Mouse (Mus musculus): ENCODE results near the gene Stard10.
A peak's percentile ranks its signal among the peaks of the same experiment; 100 is the strongest.

Gene Stard10

DNA sequence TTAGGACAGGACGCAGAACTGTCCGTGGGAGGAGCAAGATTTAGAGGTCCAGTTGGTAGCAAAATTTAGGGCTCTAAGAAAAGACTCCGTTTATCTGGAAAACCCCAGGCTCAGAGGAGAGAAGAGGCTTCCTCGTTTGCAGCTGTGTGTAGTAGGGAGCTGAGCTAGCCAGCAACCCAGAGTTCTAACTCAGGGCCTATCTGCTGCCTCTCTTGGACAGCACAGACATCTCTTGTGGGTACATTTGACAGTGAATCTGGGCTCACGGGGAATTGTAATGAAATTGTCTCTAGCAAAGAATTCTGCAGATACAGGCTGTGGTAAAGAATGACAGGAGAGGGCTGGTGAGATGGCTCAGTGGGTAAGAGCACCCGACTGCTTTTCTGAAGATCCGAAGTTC lies 14.2 kb upstream of the Stard10 start:
- no peak for DNase-seq (ENCODE audit: extremely low spot score)

- no peak for DNase-seq (ENCODE audit: extremely low spot score)
Observed at GRCm38 (mm10) chr7:101306841-101307240, 10.0 kb upstream of the Stard10 start.

DNA sequence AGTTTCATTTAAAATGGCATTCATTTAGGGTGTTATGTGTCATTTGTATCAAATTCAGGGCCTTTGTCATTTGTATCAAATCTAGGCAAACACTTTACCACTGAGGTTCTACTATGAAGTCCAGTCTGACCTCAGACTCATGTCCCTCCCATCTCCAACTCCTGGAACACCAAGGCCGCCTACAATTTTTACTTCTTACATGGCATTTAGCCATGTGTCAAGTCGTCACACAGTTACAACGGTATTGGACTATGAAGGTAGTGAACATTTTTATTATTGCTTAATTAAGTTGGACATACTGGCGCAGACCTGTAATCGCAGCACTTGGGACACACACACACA lies 6.9 kb upstream of the Stard10 start:
- DNase-seq (ENCODE audit: extremely low spot score): no peak

- peak; percentile 98 for DNase-seq (ENCODE audit: extremely low spot score)
Observed at GRCm38 (mm10) chr7:101310327-101311028, 6.4 kb upstream of the Stard10 start.

DNA sequence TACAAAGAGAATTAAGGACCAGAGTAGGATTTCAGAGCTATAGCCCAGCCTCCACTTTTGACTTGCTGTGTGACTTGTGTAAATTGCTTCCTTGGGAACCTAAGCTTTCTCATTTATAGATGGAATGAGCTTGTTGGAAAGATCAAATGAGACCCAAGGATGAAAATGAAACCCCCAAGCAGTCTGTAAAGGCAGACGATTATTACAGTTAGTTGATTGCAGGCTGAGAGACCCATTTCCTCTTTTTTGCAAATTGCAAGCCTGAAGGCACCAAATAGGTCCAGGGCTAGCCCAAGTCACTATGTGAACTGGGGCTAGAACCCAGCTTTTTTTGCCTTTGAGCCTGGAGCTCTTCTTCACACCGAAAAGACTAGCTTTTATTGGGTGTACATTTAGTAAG lies 5.8 kb upstream of the Stard10 start:
- no peak for DNase-seq (ENCODE audit: extremely low spot score)

GRCm38 (mm10) chr7:101313033-101313432 lies 3.9 kb upstream of the Stard10 start:
- no peak for DNase-seq (ENCODE audit: extremely low spot score)

- no peak for DNase-seq (ENCODE audit: extremely low spot score)
Observed at GRCm38 (mm10) chr7:101314396-101314795, 2.5 kb upstream of the Stard10 start.

DNA sequence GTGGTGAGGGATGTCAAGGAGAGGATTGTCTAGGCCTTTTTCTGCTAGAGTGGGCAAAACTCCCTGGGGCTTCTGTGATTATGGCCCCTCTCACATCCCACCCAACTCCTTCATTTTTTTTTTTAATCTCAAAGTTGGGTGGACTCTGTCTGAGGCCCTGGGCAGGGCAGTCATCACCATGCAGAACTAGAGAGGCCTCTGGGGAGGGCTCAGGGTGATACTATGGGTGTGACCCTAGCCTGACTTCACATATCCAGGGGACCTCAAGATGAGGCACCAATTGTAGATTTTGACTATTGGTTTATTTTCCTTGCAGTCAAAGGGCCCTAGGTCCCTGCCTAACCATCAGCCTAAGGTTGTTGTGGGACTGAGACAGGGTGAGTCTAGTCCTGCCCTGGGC lies 1.2 kb upstream of the Stard10 start:
- DNase-seq (ENCODE audit: extremely low spot score): no peak

- DNase-seq (ENCODE audit: extremely low spot score): no peak
Observed at GRCm38 (mm10) chr7:101316591-101317001, 290 bp upstream of the Stard10 start.

DNA sequence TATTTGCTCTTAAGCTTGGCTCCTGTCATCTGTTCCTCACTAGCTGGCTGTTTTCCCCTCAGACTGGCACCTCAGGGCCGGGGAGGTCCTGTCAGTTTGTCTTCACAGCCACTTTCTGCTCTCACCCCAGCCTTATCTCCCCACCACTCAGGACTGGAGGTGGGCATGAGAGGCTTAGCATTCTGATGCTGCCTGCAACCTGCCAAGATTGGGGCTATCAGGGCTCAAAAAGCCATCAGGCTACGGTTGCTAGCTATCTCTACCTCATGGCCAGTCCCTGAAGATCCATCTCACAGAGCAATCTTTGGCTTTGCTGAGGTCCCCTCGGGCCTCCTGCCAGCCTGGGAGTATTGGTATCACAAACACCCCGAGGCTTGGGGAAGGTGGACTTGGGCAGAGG lies 2.0 kb downstream of the Stard10 start:
- DNase-seq (ENCODE audit: extremely low spot score): no peak

DNA sequence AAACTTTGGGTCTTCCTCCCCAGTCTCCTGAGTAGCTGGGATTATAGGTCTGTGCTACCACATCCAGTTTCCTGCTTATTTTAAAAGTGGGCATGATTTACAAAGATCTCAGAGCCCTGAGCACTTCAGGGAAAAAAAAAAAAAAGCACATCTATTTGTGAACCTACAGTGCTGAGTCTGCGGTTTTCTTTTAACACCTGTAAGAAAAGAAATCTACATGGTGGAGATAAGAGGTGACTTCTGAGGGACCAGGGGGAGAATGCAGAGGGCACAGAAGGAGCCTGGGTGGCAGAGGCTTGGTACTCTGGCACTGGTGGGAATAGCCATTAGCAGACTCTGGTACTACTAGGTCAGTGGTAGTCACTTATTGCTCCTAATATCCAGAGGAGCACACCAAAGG lies 2.9 kb downstream of the Stard10 start:
- no peak for DNase-seq (ENCODE audit: extremely low spot score)

DNA sequence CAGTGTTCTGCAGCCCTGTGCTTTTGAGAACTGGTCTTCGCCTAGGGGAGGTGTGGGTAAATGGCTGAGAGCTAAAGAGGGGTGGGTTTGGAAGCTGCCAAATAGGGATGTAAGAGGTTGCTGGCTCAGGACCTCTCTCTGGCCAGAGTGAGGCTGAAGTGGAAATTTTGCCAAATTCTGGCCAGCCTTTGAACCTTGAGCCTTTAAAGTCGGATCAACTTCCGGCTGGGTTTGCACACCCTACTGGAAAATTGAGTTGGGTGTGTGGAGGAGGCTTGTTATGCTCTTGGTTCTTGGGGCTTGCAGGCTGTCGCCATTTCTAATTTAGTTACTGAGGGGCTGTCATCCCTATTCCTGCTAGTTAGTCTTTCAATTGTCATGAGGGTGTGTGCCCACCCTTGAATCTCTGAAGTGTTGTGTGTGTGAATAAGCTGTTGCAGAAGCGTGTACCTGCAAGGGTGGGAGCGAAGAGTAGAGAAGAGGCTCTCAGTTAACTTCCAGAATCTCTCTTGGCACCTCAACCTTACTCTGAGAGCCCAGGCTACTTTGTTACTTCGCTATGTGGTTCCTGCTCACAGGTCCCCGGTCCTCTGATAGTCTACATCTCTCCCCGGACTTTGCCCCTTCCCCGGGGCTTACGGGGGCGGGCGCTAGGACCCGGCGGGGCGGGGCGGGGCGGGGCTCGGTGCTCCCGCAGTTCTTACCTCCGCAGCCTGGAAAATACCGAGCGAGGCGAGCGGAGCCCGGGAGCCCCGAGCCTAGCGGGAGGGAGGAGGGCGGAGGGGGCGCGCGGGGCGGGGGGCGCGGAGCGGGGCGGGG lies 3.7 kb downstream of the Stard10 start:
- peak; percentile 67 for DNase-seq (ENCODE audit: extremely low spot score)

DNA sequence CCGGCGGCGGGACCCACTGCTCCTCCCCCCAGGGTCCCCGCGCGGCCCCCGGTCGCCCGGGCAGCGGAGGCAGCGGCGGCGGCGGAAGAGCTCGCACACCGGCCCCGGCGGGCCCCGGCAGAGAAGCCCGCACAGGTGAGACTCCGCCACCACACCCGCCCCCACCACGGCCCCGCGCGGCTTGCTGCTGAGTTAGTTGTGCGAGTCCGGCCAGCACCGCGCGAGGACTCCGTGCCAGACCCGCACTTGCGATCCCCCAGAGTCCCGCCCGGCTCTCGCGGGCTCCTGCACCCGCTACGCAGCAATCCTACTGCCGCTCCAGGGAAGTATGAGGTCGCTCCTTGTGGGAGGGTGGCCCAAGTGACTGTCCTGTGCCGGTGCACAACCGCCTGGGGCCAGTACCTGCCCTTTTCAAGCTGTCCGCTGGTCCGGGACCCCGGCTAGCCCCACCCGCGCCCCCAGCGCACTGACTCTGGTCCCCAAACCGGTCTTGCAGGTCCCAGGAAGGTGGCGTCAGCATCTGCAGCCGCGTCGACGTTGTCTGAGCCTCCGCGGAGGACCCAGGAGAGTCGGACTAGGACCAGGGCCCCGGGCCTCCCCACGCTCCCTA lies 4.4 kb downstream of the Stard10 start:
- DNase-seq (ENCODE audit: extremely low spot score): peak; percentile 56

GRCm38 (mm10) chr7:101323141-101323594 lies 6.3 kb downstream of the Stard10 start:
- no peak for DNase-seq (ENCODE audit: extremely low spot score)

DNA sequence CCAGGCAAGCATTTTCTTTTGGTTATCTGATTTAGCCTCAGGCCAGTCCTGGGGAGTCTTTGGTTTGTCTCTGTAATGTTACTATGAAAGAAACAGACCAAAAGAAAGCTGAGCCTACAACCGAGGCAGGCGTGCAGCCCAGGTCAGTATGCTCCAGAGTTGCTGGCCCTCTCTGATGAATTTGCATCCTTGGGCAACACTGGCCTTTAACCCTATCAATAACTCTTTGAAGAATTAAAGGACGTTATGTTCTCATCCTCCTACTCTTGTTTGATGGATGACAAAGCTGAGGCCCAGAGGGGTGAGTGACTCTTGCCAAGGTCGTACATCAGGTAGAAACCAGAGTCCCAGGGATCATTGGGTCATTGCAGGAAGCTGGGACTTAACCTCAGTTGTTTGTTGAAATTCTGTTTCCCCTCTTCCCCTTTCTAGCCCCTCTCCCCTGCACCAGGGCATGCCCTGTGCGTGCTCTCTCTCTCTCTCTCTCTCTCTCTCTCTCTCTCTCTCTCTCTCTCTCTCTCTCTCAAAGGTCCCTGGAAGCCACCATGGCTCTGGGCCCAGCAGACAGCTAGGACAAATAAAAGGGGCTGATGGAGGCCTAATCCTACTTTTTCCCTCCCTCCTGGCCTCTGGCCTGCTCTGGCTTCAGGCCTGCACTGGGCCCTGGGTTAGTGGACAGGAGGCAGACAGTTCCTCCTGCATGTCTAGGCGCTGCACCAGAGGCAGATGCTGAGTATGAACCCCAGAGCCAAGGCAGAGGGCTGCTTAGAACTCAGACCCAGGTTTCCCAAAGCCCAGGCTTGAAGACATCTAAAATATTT lies 7.5 kb downstream of the Stard10 start:
- no peak for DNase-seq (ENCODE audit: extremely low spot score)

GRCm38 (mm10) chr7:101326006-101326405 lies 9.1 kb downstream of the Stard10 start:
- no peak for DNase-seq (ENCODE audit: extremely low spot score)

- DNase-seq (ENCODE audit: extremely low spot score): no peak
Observed at GRCm38 (mm10) chr7:101327263-101327662, 10.4 kb downstream of the Stard10 start.

GRCm38 (mm10) chr7:101327786-101328185 lies 10.9 kb downstream of the Stard10 start:
- DNase-seq (ENCODE audit: extremely low spot score): no peak

GRCm38 (mm10) chr7:101328621-101329158 lies 11.8 kb downstream of the Stard10 start:
- DNase-seq (ENCODE audit: extremely low spot score): no peak

DNA sequence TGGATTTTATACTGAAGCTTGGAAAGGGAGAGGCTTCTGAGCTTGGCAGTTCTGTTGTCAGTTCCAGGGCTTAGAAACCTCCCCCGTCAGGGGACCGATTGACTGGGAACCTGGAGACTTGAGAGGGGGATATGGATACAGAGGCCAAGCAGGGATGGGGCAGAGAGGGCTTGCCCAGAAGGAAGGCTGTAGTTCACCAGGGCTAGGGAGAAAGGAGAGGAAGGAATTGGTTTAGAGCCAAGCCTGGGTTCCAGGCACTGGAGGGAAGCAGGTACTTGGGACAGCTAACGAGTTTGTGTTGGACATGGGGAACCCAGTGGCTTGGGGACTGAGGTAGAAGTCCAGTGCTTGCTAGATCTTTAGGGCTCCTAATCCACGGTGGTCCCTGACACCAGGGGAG lies 12.7 kb downstream of the Stard10 start:
- DNase-seq (ENCODE audit: extremely low spot score): no peak

DNA sequence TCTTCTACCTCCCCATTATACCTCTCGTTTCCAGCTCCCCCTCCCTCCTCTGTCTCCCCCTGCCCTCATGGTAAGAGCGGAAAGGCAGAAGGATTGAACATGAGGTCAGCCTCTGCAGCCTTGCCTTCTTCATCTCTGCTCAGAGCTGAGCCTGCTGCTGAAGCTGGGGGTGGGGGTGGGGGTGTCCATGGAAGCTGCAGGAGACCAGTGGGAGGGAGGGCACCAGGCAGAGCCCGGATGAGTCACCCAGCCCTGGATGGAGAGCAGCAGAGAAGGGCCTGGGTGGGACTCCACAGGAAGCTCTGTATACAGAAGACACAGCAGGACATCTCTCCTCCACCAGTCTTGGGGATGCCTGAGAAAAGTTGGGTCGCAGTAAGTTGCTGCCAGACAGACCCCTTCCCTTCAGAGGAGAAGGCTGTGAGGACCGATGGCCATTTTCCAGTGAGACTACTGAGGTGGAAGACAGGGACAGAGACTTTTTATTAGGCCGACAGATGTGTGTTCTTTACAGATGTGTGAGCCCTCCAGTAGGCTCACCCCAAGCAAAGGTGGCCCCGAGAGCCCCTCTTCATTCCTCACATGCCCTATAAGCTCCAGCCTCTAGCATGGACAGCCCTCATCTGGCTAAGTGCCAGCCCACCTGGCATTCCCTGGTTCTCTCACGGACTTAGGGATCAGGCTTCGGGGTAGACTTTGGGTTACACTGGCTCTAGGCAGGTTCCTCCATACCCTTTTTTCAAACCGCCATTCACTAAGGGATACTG lies 13.4 kb downstream of the Stard10 start:
- no peak for DNase-seq (ENCODE audit: extremely low spot score)
